Mouse (Mus musculus) thymus, adult 2 months (tissue): ENCODE results near the gene Fam214b.

Experiments used
- CTCF ChIP-seq: fragments of 200-500 bp; IDR thresholded peaks from 2 replicates; pipeline ENCODE4 v1.5.1; 2012; ENCODE audit warnings: mild to moderate bottlenecking, control low read depth, low read length, moderate library complexity, borderline replicate concordance; ENCODE audit not compliant: control insufficient read depth, poor library complexity, insufficient read depth; ENCODE audit errors: extremely low read depth
- POLR2A ChIP-seq: fragments of 200-500 bp; IDR thresholded peaks from 2 replicates; pipeline ENCODE4 v1.6.1; 2012; ENCODE audit warnings: mild to moderate bottlenecking, low read length, control low read depth, moderate library complexity; ENCODE audit not compliant: control insufficient read depth, poor library complexity, insufficient read depth; ENCODE audit errors: extremely low read depth

GRCm38 (mm10) chr4:43032501-43032900 is 13.5 kb downstream of the Fam214b start:
- TF ChIP-seq CTCF: no peak
- no peak for TF ChIP-seq POLR2A
